Mouse (Mus musculus): ENCODE results near the gene Cubn. TPM values are rescaled to one million over a fixed set of nuclear protein-coding genes. Genes with fewer than 3 reads are reported as not detected.

The Cubn gene
- polyA plus RNA-seq, 1 experiment from 2014 or later, result 0.23 TPM

DNA sequence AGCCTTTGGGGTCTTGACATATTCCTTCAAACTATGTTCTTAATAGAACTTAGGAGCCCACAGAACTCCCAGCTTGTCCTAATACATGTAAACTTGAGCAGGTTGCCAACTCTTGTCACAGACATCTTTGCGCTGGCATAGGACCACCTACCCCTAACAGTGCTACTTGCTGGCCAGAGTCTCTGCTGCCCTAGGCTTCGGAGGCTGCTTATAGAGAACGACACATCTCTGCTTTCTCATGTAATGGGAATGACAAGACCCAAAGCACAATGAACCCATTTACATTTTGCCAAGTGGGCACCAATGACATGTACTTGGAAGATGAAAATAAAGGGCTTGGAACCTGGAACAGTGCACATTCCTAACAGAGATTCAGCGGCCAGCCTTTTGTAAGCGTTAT, 105.0 kb downstream of the Cubn start:
- 91% methylated on average over 5 of the region's 5 CpGs for WGBS
- H3K4me1 ChIP-seq (replicated peaks; ENCODE audit: control insufficient read depth, insufficient read depth, low read length), result peaks cover 6% of the 10 kb centered on the region; the same call in 1 of the 2 replicates
- no peak overlapping the region for H3K9ac ChIP-seq (ENCODE audit: low read depth, low read length)
- DNase-seq (ENCODE audit: low spot score), result no peak
- no peak overlapping the region for H3K4me2 ChIP-seq (replicated peaks; ENCODE audit: low read depth, low read length)
- no peaks in the 10 kb centered on the region for H3K36me3 ChIP-seq (ENCODE audit: control insufficient read depth, insufficient read depth, low read length)
- no peak for ATAC-seq (ENCODE audit: low FRiP score)
- no peak overlapping the region for H3K27ac ChIP-seq (ENCODE audit: low read depth, low read length)
- no peaks in the 10 kb centered on the region for H3K27me3 ChIP-seq (ENCODE audit: control insufficient read depth, insufficient read depth, low read length)
- H3K4me3 ChIP-seq (ENCODE audit: low read depth, low read length), result no peak overlapping the region
- H3K9me3 ChIP-seq (ENCODE audit: control insufficient read depth, low read length), result no peaks in the 10 kb centered on the region

DNA sequence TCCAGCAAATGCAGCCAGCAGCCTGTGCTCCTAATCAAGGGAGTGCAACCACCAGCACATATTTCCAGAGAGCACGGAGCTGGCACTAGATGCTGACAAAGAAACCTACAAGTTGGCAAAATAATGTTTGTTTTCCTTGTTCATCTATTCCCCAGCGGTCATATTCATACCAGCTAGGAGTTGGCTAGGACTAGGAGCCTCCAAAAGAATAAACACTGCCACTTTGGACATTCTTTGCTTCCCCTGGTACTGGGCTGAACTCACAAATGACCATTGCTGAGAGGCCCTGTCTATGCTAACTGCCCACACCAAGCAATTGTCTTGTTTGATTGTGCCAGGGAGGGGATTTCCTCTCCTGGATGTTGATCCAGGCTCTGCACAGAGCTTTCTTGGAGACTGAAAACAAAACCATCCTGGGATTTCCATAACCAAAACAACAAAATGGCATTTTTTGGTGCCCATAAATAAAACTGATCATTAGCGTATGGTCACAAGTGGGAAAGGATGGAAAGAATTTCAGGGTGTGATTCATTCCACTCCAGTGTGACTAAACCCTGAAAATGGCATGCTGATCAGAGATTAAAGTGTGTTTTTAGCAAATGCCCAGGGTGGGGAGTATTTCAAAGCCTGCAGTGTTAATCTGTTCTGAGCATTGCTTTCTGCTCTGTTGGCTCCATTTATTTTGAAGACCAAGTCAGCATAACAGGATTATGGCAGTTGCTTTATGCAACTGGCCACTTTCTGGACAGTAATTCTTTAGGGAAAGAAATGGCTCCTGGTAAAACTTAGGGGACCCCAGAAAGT, 105.9 kb downstream of the Cubn start:
- DNase-seq (ENCODE audit: low spot score) (no peak), ATAC-seq (ENCODE audit: low FRiP score) (peak; percentile 66)
- Histone ChIP-seq H3K27me3 (ENCODE audit: control insufficient read depth, insufficient read depth, low read length) (no peaks in the 10 kb centered on the region), H3K9ac (ENCODE audit: low read depth, low read length) (no peak overlapping the region), H3K4me3 (ENCODE audit: low read depth, low read length) (no peak overlapping the region), H3K36me3 (ENCODE audit: control insufficient read depth, insufficient read depth, low read length) (no peaks in the 10 kb centered on the region), H3K4me1 (replicated peaks; ENCODE audit: control insufficient read depth, insufficient read depth, low read length) (peaks cover 6% of the 10 kb centered on the region; the same call in 1 of the 2 replicates), H3K4me2 (replicated peaks; ENCODE audit: low read depth, low read length) (no peak overlapping the region), H3K27ac (ENCODE audit: low read depth, low read length) (peak overlapping the region; percentile 92), H3K9me3 (ENCODE audit: control insufficient read depth, low read length) (no peaks in the 10 kb centered on the region)
- 63% methylated on average over 3 of the region's 3 CpGs for WGBS

DNA sequence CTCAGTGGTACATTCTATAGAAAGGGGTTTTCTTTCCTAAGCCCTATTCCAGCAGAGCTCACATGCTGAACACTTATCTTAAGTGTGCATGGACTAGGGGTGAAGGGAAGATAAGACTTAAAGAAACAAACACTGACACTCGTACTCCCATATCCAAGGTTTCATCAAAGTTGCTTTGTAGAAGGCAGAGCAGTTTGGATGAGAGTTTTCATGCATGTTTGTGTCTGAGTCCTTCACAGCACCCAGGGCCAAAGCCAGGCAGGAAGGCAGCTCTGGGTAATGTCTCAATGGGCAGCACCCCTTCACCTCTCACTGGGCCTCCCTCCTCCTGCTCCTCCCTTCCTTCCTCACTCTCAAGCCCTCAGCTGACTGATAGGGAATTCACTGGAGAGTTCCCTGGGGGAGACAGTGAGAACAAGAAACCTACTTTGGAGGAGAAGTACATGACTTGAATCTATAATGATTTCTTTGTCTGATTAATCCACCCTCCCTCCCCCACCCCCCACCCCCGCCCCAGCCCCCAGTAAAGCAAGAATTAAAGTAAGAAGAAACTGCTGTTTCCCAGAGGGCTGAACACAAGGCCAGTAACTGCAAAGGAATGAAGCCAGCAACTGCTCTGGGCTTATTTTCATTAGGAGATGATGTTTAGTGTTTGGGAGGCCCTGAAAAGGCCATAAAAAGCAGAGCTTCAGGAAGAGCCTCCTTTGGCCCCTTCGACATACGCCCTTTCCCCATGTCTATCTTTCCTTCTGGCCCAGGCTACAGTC, 106.7 kb downstream of the Cubn start:
- Histone ChIP-seq H3K4me2 (replicated peaks; ENCODE audit: low read depth, low read length) (no peak overlapping the region), H3K4me1 (replicated peaks; ENCODE audit: control insufficient read depth, insufficient read depth, low read length) (peaks cover 6% of the 10 kb centered on the region; the same call in 1 of the 2 replicates), H3K27ac (ENCODE audit: low read depth, low read length) (peak overlapping the region; percentile 92), H3K27me3 (ENCODE audit: control insufficient read depth, insufficient read depth, low read length) (no peaks in the 10 kb centered on the region), H3K9me3 (ENCODE audit: control insufficient read depth, low read length) (no peaks in the 10 kb centered on the region), H3K36me3 (ENCODE audit: control insufficient read depth, insufficient read depth, low read length) (no peaks in the 10 kb centered on the region), H3K4me3 (ENCODE audit: low read depth, low read length) (no peak overlapping the region), H3K9ac (ENCODE audit: low read depth, low read length) (no peak overlapping the region)
- DNase-seq (ENCODE audit: low spot score), result peak; percentile 57
- ATAC-seq (ENCODE audit: low FRiP score), result peak; percentile 92
- WGBS, result 39% methylated on average over 4 of the region's 4 CpGs

DNA sequence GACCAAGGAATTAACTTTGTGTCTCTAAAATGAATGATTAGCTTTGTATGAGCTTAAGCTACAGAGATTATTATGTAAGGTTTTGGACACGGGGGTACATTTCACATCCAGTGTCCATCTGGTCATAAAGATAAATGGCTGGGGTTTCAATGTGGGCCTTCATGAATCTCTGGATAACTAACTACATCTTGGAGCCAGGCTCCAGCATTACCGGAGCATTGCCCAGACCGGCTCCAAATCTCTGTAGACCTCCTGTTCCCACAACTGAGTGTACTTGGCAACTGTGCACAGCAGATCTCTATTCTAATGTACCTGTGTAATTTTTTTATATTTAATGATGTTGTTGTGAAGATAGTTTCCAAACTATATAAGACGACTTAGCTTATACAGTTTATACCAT, 115.4 kb downstream of the Cubn start:
- Histone ChIP-seq H3K4me2 (replicated peaks; ENCODE audit: low read depth, low read length) (no peak overlapping the region), H3K9me3 (ENCODE audit: control insufficient read depth, low read length) (no peaks in the 10 kb centered on the region), H3K36me3 (ENCODE audit: control insufficient read depth, insufficient read depth, low read length) (no peaks in the 10 kb centered on the region), H3K27ac (ENCODE audit: low read depth, low read length) (no peak overlapping the region), H3K4me1 (replicated peaks; ENCODE audit: control insufficient read depth, insufficient read depth, low read length) (0 out of 2 replicates have a peak, but pooled peaks cover 4% of the 10 kb centered on the region), H3K9ac (ENCODE audit: low read depth, low read length) (no peak overlapping the region), H3K4me3 (ENCODE audit: low read depth, low read length) (no peak overlapping the region), H3K27me3 (ENCODE audit: control insufficient read depth, insufficient read depth, low read length) (no peaks in the 10 kb centered on the region)
- WGBS, result 96% methylated on average over 4 of the region's 4 CpGs
- no peak for ATAC-seq (ENCODE audit: low FRiP score)
- no peak for DNase-seq (ENCODE audit: low spot score)

DNA sequence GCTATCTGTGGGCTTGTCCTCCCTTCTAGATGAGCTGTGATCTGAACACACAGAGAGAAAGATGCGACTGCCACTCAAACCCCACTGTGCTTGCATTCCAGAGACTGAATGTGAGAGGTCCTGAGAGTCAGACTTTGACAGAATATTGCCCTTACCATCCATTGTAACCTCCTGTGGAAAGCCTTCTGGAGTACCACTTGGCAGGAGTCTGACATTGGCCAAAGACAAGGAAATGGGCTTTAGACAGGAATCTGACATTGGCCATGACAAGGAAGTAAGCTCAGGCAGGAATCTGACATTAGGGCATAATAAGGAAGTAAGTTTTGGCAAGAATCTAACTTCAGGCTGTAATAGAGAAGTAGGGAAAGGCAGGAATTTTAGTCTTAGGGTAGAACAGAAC, 118.3 kb downstream of the Cubn start:
- H3K4me2 ChIP-seq (replicated peaks; ENCODE audit: low read depth, low read length), result no peak overlapping the region
- H3K9ac ChIP-seq (ENCODE audit: low read depth, low read length), result no peak overlapping the region
- H3K9me3 ChIP-seq (ENCODE audit: control insufficient read depth, low read length), result no peaks in the 10 kb centered on the region
- no peak for DNase-seq (ENCODE audit: low spot score)
- no peaks in the 10 kb centered on the region for H3K36me3 ChIP-seq (ENCODE audit: control insufficient read depth, insufficient read depth, low read length)
- peak overlapping the region; percentile 89 for H3K27ac ChIP-seq (ENCODE audit: low read depth, low read length)
- H3K27me3 ChIP-seq (ENCODE audit: control insufficient read depth, insufficient read depth, low read length), result no peaks in the 10 kb centered on the region
- no peak overlapping the region for H3K4me3 ChIP-seq (ENCODE audit: low read depth, low read length)
- WGBS, result 55% methylated on average over 1 of the region's 1 CpGs
- peaks cover 5% of the 10 kb centered on the region; the same call in 1 of the 2 replicates for H3K4me1 ChIP-seq (replicated peaks; ENCODE audit: control insufficient read depth, insufficient read depth, low read length)
- ATAC-seq (ENCODE audit: low FRiP score), result no peak

DNA sequence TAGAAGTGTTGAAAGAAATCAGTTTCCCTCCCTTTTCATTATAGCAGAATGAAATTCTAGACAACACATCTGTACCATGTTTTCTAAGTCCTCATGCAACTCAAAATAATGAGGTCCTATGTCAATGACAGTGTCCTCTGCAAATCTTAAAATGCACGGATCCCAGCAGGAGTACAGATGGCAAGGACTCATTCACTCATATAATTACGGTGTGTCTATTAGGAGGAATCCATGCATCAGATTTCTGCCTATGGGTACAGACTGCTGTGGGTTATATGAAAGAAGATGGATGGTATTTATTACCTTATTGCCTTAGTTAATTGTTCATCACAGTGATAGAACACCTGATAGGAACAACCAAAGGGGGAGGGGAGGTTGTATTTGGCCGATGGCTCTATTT, 118.8 kb downstream of the Cubn start:
- no peak overlapping the region for H3K9ac ChIP-seq (ENCODE audit: low read depth, low read length)
- no peak overlapping the region for H3K4me3 ChIP-seq (ENCODE audit: low read depth, low read length)
- WGBS, result 47% methylated on average over 3 of the region's 3 CpGs
- peaks cover 5% of the 10 kb centered on the region; the same call in 1 of the 2 replicates for H3K4me1 ChIP-seq (replicated peaks; ENCODE audit: control insufficient read depth, insufficient read depth, low read length)
- no peak overlapping the region for H3K4me2 ChIP-seq (replicated peaks; ENCODE audit: low read depth, low read length)
- H3K27ac ChIP-seq (ENCODE audit: low read depth, low read length), result peak overlapping the region; percentile 89
- ATAC-seq (ENCODE audit: low FRiP score), result peak; percentile 39
- no peaks in the 10 kb centered on the region for H3K27me3 ChIP-seq (ENCODE audit: control insufficient read depth, insufficient read depth, low read length)
- H3K36me3 ChIP-seq (ENCODE audit: control insufficient read depth, insufficient read depth, low read length), result no peaks in the 10 kb centered on the region
- no peak for DNase-seq (ENCODE audit: low spot score)
- H3K9me3 ChIP-seq (ENCODE audit: control insufficient read depth, low read length), result no peaks in the 10 kb centered on the region

DNA sequence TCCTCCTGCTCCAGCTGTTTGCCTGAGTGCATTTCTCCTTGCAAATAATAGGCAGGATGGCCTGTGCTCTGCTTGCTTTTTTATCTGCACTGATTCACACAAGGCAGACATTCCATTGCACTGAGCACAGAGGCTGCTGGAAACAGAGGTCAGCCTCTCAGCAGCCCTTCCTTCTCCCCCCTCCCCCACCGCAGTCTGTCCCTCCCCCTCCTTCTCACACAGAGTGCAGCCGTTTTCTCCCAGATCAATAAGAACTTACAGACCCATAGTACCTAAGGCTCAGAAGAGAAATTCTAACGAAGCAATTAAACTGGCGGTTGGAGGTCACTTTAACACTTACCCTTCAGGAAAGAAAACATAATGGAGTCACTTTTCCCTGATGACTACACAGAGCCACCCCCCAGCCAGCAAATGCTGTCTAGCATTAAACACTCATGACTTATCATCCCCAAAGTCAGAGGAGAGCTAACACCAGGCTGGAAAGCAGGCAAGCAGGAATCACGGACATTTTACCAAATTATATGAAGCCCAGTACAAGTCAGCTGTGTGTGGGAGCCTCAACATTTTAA, 119.3 kb downstream of the Cubn start:
- ATAC-seq (ENCODE audit: low FRiP score), result peak; percentile 95
- no peak overlapping the region for H3K9ac ChIP-seq (ENCODE audit: low read depth, low read length)

DNA sequence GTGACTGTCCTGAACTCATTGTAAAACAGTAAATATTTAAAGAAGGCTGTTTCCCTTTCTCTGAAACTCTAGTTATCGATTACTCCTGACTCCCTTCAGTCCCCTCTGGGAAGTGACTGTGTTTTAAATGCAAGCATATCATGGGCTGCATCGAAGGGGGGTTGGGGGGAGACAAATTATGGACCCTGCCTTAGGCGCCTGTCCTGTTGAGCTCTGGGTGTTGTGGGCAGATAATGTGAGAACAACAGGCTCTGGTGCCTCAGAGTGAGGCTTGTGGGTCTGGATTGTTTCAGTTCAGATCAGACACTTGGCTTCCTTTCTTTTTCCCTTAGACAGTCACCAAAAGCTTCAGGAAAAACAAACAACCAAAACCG, 119.8 kb downstream of the Cubn start:
- ATAC-seq (ENCODE audit: low FRiP score), result peak; percentile 70
- peak; percentile 47 for DNase-seq (ENCODE audit: low spot score)
- Histone ChIP-seq H3K4me2 (replicated peaks; ENCODE audit: low read depth, low read length) (no peak overlapping the region; the same call in 1 of the 2 replicates), H3K4me3 (ENCODE audit: low read depth, low read length) (no peak overlapping the region), H3K27ac (ENCODE audit: low read depth, low read length) (peak overlapping the region; percentile 89), H3K9ac (ENCODE audit: low read depth, low read length) (peak overlapping the region; percentile 33; the same call in 1 of the 2 replicates), H3K36me3 (ENCODE audit: control insufficient read depth, insufficient read depth, low read length) (no peaks in the 10 kb centered on the region), H3K27me3 (ENCODE audit: control insufficient read depth, insufficient read depth, low read length) (no peaks in the 10 kb centered on the region), H3K9me3 (ENCODE audit: control insufficient read depth, low read length) (no peaks in the 10 kb centered on the region), H3K4me1 (replicated peaks; ENCODE audit: control insufficient read depth, insufficient read depth, low read length) (peaks cover 5% of the 10 kb centered on the region; the same call in 1 of the 2 replicates)
- WGBS, result 1% methylated on average over 4 of the region's 4 CpGs

More for the DNA sequence above, 119.3 kb downstream of the Cubn start:
- H3K4me1 ChIP-seq (replicated peaks; ENCODE audit: control insufficient read depth, insufficient read depth, low read length), result peaks cover 5% of the 10 kb centered on the region; the same call in 1 of the 2 replicates
- H3K9me3 ChIP-seq (ENCODE audit: control insufficient read depth, low read length), result no peaks in the 10 kb centered on the region
- peak overlapping the region; percentile 89 for H3K27ac ChIP-seq (ENCODE audit: low read depth, low read length)
- under 1% methylated on average over 5 of the region's 5 CpGs for WGBS
- DNase-seq (ENCODE audit: low spot score), result peak; percentile 75
- H3K36me3 ChIP-seq (ENCODE audit: control insufficient read depth, insufficient read depth, low read length), result no peaks in the 10 kb centered on the region
- no peaks in the 10 kb centered on the region for H3K27me3 ChIP-seq (ENCODE audit: control insufficient read depth, insufficient read depth, low read length)
- no peak overlapping the region for H3K4me3 ChIP-seq (ENCODE audit: low read depth, low read length)
- no peak overlapping the region for H3K4me2 ChIP-seq (replicated peaks; ENCODE audit: low read depth, low read length)

All from hindbrain, embryonic 11.5 days (tissue).